Mouse (Mus musculus) kidney, postnatal 0 days (tissue): Measurements from ENCODE around the gene Gm43552. TPM values are rescaled to one million over a fixed set of nuclear protein-coding genes. Genes with fewer than 3 reads are reported as not detected.
"Not testable (repeated sequence)": the region's sequence is repeated elsewhere in the genome, so short reads cannot be mapped to it uniquely, and the experiment has no call there.

Experiments
- ATAC-seq: fragments of 200-750 bp; cut with Nextera tagmentation; replicated peaks from 2 replicates; pipeline ENCODE4 v1.8.0; 2017; ENCODE audit warnings: low read depth, moderate number of reproducible peaks, moderate TSS enrichment, moderate library complexity; ENCODE audit not compliant: low FRiP score
- DNase-seq: peaks from one replicate; pipeline ENCODE4 v3.0.0-alpha.2; 2016; ENCODE audit warnings: low spot score
- H3K27ac ChIP-seq: fragments of 300-500 bp; sonication (generic); 2 replicates; pipeline ENCODE4 v1.5.1; 2014; ENCODE audit warnings: mild to moderate bottlenecking
- H3K27me3 ChIP-seq: fragments of 300-500 bp; sonication (generic); 2 replicates; pipeline ENCODE4 v1.6.1; 2014; ENCODE audit warnings: low read length, mixed read lengths; ENCODE audit not compliant: insufficient read depth
- H3K36me3 ChIP-seq: fragments of 300-500 bp; sonication (generic); 2 replicates; pipeline ENCODE4 v1.6.1; 2014; ENCODE audit warnings: low read length, mixed read lengths; ENCODE audit not compliant: insufficient read depth
- H3K4me1 ChIP-seq: fragments of 300-500 bp; sonication (generic); replicated peaks from 2 replicates; pipeline ENCODE4 v1.6.1; 2014; ENCODE audit warnings: antibody characterized with exemption, low read length, mixed read lengths; ENCODE audit not compliant: insufficient read depth
- H3K4me2 ChIP-seq: fragments of 300-500 bp; sonication (generic); 2 replicates; pipeline ENCODE4 v1.6.1; 2014; ENCODE audit warnings: mild to moderate bottlenecking, low read length, moderate library complexity, mixed read lengths
- H3K4me3 ChIP-seq: fragments of 300-500 bp; sonication (generic); replicated peaks from 2 replicates; pipeline ENCODE4 v1.5.1; 2014; ENCODE audit warnings: low read depth, low read length
- H3K9ac ChIP-seq: fragments of 300-500 bp; sonication (generic); 2 replicates; pipeline ENCODE4 v1.6.1; 2014; ENCODE audit warnings: low read depth, low read length
- H3K9me3 ChIP-seq: fragments of 300-500 bp; sonication (generic); replicated peaks from 2 replicates; pipeline ENCODE4 v1.6.1; 2016; ENCODE audit warnings: low read length, inconsistent platforms, mixed read lengths
- CTCF ChIP-seq: IDR thresholded peaks from 2 replicates; pipeline ENCODE4 v1.5.1; 2016; ENCODE audit warnings: antibody characterized with exemption, low read depth, mild to moderate bottlenecking, moderate library complexity
- WGBS: fragments of 180-500 bp; shearing (Covaris S2); extraction: QIAGEN DNeasy Blood & Tissue Kit; methylation state at CpG from one replicate; pipeline ENCODE4 v1.1.7; 2014; 5-methylcytosine and 5-hydroxymethylcytosine counted together
- polyA plus RNA-seq: library from polyadenylated mRNA; unstranded; fragments of >200 nt; fragmentation: Nextera tagmentation; extraction: Ambion mirVana; gene quantifications from 2 replicates; pipeline ENCODE4 v1.2.1, GENCODE M21; 2015

Gm43552 gene
- polyA plus RNA-seq, 1 experiment from 2014 or later = 0.96 TPM

GRCm38 (mm10) chr5:65482996-65483395 is 9.6 kb downstream of the Gm43552 start:
- Histone ChIP-seq H3K9ac (no peak overlapping the region), H3K4me3 (no peak overlapping the region), H3K27me3 (no peaks in the 10 kb centered on the region), H3K36me3 (no peaks in the 10 kb centered on the region), H3K4me2 (no peak overlapping the region), H3K4me1 (0 out of 2 replicates have a peak, but pooled peaks cover 3% of the 10 kb centered on the region), H3K27ac (no peak overlapping the region), H3K9me3 (no peaks in the 10 kb centered on the region)
- DNase-seq (no peak), ATAC-seq (no peak)
- 81% methylated on average over 4 of the region's 4 CpGs for WGBS
- TF ChIP-seq CTCF = no peak

DNA sequence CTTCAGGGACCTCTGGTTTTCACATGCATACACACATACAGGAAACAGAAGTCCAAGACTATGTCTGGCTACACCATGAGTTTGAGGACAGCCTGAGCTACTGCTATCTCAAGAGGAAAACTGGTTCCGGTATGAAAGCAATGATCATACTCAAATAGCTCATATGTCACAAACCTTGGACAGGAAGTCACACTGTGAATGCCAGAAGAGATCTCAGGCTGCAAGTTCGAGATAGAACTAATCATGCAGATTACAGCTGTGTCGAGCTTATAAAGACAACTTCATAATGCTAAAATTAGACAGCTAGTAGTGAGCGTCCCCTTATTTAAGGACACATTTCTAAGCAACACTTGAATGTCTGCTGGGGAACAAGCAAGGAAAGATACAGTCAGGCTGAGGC is 12.1 kb downstream of the Gm43552 start:
- Histone ChIP-seq H3K4me3 (no peak overlapping the region), H3K4me2 (no peak overlapping the region), H3K27ac (no peak overlapping the region), H3K4me1 (no peaks in the 10 kb centered on the region), H3K36me3 (no peaks in the 10 kb centered on the region), H3K9me3 (no peaks in the 10 kb centered on the region), H3K27me3 (no peaks in the 10 kb centered on the region), H3K9ac (no peak overlapping the region)
- DNase-seq (no peak), ATAC-seq (no peak)
- TF ChIP-seq CTCF = no peak
- 71% methylated on average over 4 of the region's 4 CpGs for WGBS

- no peak overlapping the region for H3K27ac ChIP-seq
- no peak for DNase-seq
Measured at GRCm38 (mm10) chr5:65479681-65480445, 12.8 kb downstream of the Gm43552 start.

GRCm38 (mm10) chr5:65478224-65478623 is 14.4 kb downstream of the Gm43552 start:
- no peak overlapping the region for H3K4me3 ChIP-seq
- no peak overlapping the region for H3K4me2 ChIP-seq
- ATAC-seq (no peak), DNase-seq (peak; percentile 37)
- TF ChIP-seq CTCF = peak; percentile 60
- no peak overlapping the region for H3K9ac ChIP-seq
- no peaks in the 10 kb centered on the region for H3K27me3 ChIP-seq
- H3K9me3 ChIP-seq = no peaks in the 10 kb centered on the region
- H3K4me1 ChIP-seq = no peaks in the 10 kb centered on the region
- 74% methylated on average over 4 of the region's 4 CpGs for WGBS
- no peak overlapping the region for H3K27ac ChIP-seq
- no peaks in the 10 kb centered on the region for H3K36me3 ChIP-seq

More at GRCm38 (mm10) chr5:65479681-65480445, 12.8 kb downstream of the Gm43552 start:
- Histone ChIP-seq H3K9me3 (no peaks in the 10 kb centered on the region), H3K4me1 (no peaks in the 10 kb centered on the region), H3K4me2 (no peak overlapping the region), H3K36me3 (no peaks in the 10 kb centered on the region), H3K9ac (no peak overlapping the region), H3K27me3 (no peaks in the 10 kb centered on the region), H3K4me3 (no peak overlapping the region)
- 87% methylated on average over 9 of the region's 9 CpGs for WGBS
- TF ChIP-seq CTCF = no peak
- no peak for ATAC-seq

GRCm38 (mm10) chr5:65476739-65477138 is 15.9 kb downstream of the Gm43552 start:
- not testable (repeated sequence) for H3K27me3 ChIP-seq, H3K4me1 ChIP-seq, H3K4me3 ChIP-seq, DNase-seq, H3K27ac ChIP-seq, ATAC-seq, H3K4me2 ChIP-seq, H3K36me3 ChIP-seq, H3K9ac ChIP-seq, H3K9me3 ChIP-seq
- WGBS = 100% methylated on average over 4 of the region's 4 CpGs

GRCm38 (mm10) chr5:65475806-65476205 is 16.8 kb downstream of the Gm43552 start:
- Histone ChIP-seq H3K9ac (no peak overlapping the region), H3K4me3 (no peak overlapping the region), H3K27ac (no peak overlapping the region), H3K27me3 (no peaks in the 10 kb centered on the region), H3K4me1 (no peaks in the 10 kb centered on the region), H3K36me3 (no peaks in the 10 kb centered on the region), H3K4me2 (no peak overlapping the region), H3K9me3 (no peaks in the 10 kb centered on the region)
- 73% methylated on average over 2 of the region's 2 CpGs for WGBS
- ATAC-seq (no peak), DNase-seq (no peak)
- TF ChIP-seq CTCF = no peak
